Mouse (Mus musculus) inflammation-experienced regulatory T-cells, adult 6 months (primary cell): ENCODE results near the gene Xlr5b. TPM values are rescaled to one million over a fixed set of nuclear protein-coding genes. Genes with fewer than 3 reads are reported as not detected.
"Not testable (repeated sequence)": the region's sequence is repeated elsewhere in the genome, so short reads cannot be mapped to it uniquely, and the experiment has no call there.

Experiments
- ATAC-seq: one replicate; pipeline ENCODE4 v1.8.0; 2017
- polyA plus RNA-seq, 3 experiments: library from polyadenylated mRNA; unstranded; fragments of 100-300 nt; shearing (Covaris generic); gene quantifications; one replicate each; pipeline ENCODE4 v1.2.1; 2017

Gene Xlr5b
- polyA plus RNA-seq: not detected

DNA sequence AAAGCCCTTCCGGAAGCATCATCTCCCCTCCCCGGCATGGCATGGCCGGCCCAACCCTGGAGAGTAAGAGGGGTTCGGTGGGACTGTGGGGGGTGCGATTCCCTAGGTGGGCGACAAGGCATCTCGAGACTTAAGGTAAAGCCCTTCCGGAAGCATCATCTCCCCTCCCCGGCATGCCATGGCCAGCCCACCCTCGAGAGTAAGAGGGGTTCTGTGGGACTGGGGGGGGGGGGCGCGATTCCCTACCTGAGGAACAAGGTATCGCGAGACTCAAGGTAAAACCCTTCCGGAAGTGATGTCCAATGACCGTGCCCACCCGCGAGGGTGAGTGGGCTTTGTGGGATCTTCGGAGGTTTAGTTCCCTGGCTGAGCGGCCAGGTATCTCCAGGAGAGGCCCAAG, at the start of gene Xlr5b:
TSS of gene Xlr5b (plus strand) at position 301 of the 400 bp plus-strand sequence.
- ATAC-seq: not testable (repeated sequence)

DNA sequence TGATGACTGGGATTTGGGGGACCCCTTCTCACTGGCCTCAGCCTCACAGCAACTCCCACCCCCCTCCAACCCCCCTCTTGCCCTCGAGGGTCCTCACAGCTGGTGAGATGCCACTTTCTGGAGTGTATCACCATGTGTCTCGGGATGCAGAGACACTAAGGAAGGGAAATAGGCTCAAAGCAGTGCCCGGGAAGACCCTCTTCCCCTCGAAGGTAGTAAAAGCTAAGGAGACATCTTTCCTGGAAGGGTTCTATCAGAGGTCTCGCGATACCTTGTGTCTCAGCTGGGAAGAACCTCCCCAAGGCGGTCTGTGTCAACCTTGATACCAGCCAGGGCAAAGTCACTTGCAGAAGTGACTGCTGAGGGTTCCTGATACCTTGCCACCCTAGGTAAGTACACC, 31.8 kb upstream of the Xlr5b start, which contains the start of gene Gm14685:
TSS of gene Gm14685 (plus strand) at position 301 of the 400 bp plus-strand sequence.
- not testable (repeated sequence) for ATAC-seq

DNA sequence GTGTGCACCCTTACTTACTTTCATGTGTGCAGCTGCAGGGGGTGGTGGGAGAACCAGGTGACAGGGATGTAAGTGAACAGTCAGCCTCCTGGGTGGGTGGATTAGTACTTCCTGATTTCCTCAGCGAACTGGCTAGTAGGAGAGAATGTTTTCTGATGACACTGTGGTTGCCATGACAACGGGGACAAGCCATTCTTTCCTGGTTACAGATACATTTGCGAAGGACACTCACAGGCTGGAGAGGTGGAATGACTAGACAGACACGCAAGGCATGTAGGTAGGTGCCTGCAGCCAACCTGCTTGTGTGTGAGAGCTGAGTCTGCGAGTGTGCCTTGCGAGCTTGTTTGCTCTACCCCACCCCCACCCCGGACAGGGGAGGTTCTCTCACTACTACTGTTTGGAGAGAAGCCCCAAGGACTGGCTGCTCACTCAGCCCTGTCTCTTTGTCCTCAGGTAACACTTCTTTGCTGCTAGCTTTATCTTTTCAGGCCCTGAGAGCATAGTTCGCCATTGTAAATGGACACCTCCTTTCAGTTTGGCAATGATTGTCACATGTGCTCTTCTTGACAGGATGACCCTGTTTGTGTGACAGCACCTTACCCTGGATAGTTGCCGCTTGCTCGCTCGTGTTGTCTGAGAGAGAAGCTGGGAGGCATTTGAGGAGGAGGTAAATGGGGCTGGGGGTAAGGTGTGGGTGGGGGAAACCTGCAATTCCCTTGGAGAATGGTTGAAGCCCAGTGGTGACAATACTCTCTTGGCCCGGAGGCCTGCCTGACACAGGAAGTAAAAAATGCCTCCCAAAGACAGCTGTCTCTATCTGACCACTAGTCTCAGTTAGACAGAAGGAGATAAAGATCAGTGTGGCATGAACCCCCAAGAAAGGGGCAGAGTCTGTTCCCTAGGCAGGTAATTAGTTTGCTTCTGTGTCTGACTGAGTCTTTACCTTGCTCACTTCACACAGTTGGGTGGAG, 25.5 kb upstream of the Xlr5b start:
- peak; percentile 70 for ATAC-seq

DNA sequence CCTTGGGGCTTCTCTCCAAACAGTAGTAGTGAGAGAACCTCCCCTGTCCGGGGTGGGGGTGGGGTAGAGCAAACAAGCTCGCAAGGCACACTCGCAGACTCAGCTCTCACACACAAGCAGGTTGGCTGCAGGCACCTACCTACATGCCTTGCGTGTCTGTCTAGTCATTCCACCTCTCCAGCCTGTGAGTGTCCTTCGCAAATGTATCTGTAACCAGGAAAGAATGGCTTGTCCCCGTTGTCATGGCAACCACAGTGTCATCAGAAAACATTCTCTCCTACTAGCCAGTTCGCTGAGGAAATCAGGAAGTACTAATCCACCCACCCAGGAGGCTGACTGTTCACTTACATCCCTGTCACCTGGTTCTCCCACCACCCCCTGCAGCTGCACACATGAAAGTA, 5.4 kb upstream of the Xlr5b start:
- peak; percentile 73 for ATAC-seq

DNA sequence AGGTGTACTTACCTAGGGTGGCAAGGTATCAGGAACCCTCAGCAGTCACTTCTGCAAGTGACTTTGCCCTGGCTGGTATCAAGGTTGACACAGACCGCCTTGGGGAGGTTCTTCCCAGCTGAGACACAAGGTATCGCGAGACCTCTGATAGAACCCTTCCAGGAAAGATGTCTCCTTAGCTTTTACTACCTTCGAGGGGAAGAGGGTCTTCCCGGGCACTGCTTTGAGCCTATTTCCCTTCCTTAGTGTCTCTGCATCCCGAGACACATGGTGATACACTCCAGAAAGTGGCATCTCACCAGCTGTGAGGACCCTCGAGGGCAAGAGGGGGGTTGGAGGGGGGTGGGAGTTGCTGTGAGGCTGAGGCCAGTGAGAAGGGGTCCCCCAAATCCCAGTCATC, 754 bp downstream of the Xlr5b start, which contains the start of gene DXBay18:
TSS of gene DXBay18 (minus strand) at position 101 of the 400 bp plus-strand sequence.
- not testable (repeated sequence) for ATAC-seq

DNA sequence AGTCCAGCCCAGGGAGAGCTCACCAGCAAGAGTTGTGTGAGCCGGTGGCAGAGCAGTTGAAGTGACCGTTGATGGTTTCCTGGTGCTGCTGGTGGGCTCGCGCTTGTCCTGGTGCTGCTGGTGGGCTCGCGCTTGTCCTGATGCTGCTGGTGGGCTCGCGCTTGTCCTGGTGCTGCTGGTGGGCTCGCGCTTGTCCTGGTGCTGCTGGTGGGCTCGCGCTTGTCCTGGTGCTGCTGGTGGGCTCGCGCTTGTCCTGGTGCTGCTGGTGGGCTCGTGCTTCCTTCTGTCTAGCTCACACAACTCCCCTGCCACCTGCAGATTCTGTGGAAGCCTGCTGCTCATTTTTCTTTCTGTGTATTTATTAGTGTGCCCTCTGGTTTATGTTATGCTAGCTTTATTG, 28.3 kb downstream of the Xlr5b start, which contains the start of gene Spin2d:
TSS of gene Spin2d (minus strand) at position 101 of the 400 bp plus-strand sequence.
- not testable (repeated sequence) for ATAC-seq

DNA sequence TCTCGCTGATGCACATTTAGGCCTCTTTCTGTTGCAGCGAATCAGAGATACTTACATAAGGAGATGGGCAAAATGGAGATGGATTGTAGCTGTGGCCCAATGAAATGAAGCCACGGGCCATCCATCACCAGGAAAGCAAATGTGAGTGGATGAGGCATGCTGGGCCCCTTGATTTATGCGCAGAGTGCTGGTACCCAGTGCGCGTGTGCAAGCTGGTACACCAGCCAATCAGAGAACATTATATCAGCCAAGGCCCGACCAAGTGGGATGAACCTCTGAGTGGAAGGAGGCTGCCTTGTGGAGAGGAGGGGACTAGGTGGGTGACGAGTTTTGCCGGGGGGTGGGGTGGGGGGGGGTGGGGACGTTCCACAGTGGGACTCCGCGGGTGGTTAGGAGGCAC, 43.3 kb downstream of the Xlr5b start, which contains the start of gene Xlr3b:
TSS of gene Xlr3b (plus strand) at position 274 of the 400 bp plus-strand sequence.
- not testable (repeated sequence) for ATAC-seq

Other genes with a start within 250 kb of the Xlr5b start
- 100 to 1,000 TPM; 141 to 162 (median 151) TPM for gene Cetn2, start 230.4 kb upstream of the Xlr5b start, polyA plus RNA-seq
- gene Nsdhl, start 230.2 kb upstream of the Xlr5b start, polyA plus RNA-seq: 10 to 100 TPM; 22.2 to 33.4 (median 27.8) TPM
- gene Zfp185, start 161.5 kb upstream of the Xlr5b start, polyA plus RNA-seq: not detected
- gene Pnma5, start 111.7 kb upstream of the Xlr5b start, polyA plus RNA-seq: not detected
- gene Pnma3, start 84.0 kb upstream of the Xlr5b start, polyA plus RNA-seq: not detected
- gene Xlr4a, start 66.3 kb upstream of the Xlr5b start, polyA plus RNA-seq: 100 to 1,000 TPM; 107 to 143 (median 134) TPM
- gene Xlr3a, start 51.7 kb upstream of the Xlr5b start, polyA plus RNA-seq: 1 to 10 TPM in 1 of 3 experiments, under 1 TPM in 1, not detected in 1; 0.46 to 2.5 TPM
- not detected for gene Gm14685, start 31.7 kb upstream of the Xlr5b start, polyA plus RNA-seq
- gene DXBay18, start 654 bp downstream of the Xlr5b start, polyA plus RNA-seq: not detected
- not detected for gene Spin2d, start 28.2 kb downstream of the Xlr5b start, polyA plus RNA-seq
- 10 to 100 TPM in 2 of 3 experiments, under 1 TPM in 1; 0.69 to 13.8 (median 11.1) TPM for gene Xlr3b, start 43.4 kb downstream of the Xlr5b start, polyA plus RNA-seq
- 100 to 1,000 TPM; 158 to 187 (median 175) TPM for gene Xlr4b, start 65.5 kb downstream of the Xlr5b start, polyA plus RNA-seq
- gene F8a, start 79.5 kb downstream of the Xlr5b start, polyA plus RNA-seq: 1 to 10 TPM; 1.5 to 2.1 (median 1.8) TPM
- gene Xlr4c, start 94.3 kb downstream of the Xlr5b start, polyA plus RNA-seq: 100 to 1,000 TPM in 2 of 3 experiments, 10 to 100 TPM in 1; 76.9 to 140 (median 112) TPM
- gene Xlr3c, start 116.6 kb downstream of the Xlr5b start, polyA plus RNA-seq: not detected
- gene Xlr5a, start 144.2 kb downstream of the Xlr5b start, polyA plus RNA-seq: under 1 TPM in 1 of 3 experiments, not detected in 2; 0.43 TPM
- gene Xlr5c, start 144.2 kb downstream of the Xlr5b start, polyA plus RNA-seq: under 1 TPM in 1 of 3 experiments, not detected in 2; 0.53 TPM
- not detected for gene Gm45015, start 188.0 kb downstream of the Xlr5b start, polyA plus RNA-seq
- 10 to 100 TPM in 2 of 3 experiments, 1 to 10 TPM in 1; 7.6 to 14.7 (median 13.3) TPM for gene Zfp275, start 193.8 kb downstream of the Xlr5b start, polyA plus RNA-seq
- not detected for gene Gm18336, start 249.9 kb downstream of the Xlr5b start, polyA plus RNA-seq